Mouse (Mus musculus) ES-Bruce4 (cell line): Measurements from ENCODE around the gene Ift27. TPM values are rescaled to one million over a fixed set of nuclear protein-coding genes. Genes with fewer than 3 reads are reported as not detected.

ENCODE experiments used
- H3K27ac ChIP-seq: 2 replicates; pipeline ENCODE4 v1.5.1; 2012; ENCODE audit warnings: low read length, inconsistent platforms; ENCODE audit not compliant: insufficient read depth
- H3K27me3 ChIP-seq: 2 replicates; pipeline ENCODE4 v1.6.1; 2012; ENCODE audit warnings: mild to moderate bottlenecking, low read length, inconsistent platforms; ENCODE audit not compliant: control insufficient read depth, poor library complexity, insufficient read depth, severe bottlenecking
- H3K36me3 ChIP-seq: 2 replicates; pipeline ENCODE4 v1.6.1; 2012; ENCODE audit warnings: inconsistent platforms, mild to moderate bottlenecking, low read length, moderate library complexity; ENCODE audit not compliant: control insufficient read depth, poor library complexity, insufficient read depth, severe bottlenecking
- H3K4me1 ChIP-seq: one replicate; pipeline ENCODE4 v1.8.1; 2011; ENCODE audit warnings: low read length; ENCODE audit not compliant: control insufficient read depth, insufficient read depth
- H3K4me3 ChIP-seq: 2 replicates; pipeline ENCODE4 v1.5.1; 2011; ENCODE audit warnings: low read depth, mild to moderate bottlenecking, low read length
- H3K9ac ChIP-seq: 2 replicates; pipeline ENCODE4 v1.6.1; 2012; ENCODE audit warnings: low read depth, mild to moderate bottlenecking, inconsistent platforms; ENCODE audit not compliant: poor library complexity, severe bottlenecking
- H3K9me3 ChIP-seq: replicated peaks from 2 replicates; pipeline ENCODE4 v1.6.1; 2012; ENCODE audit warnings: mild to moderate bottlenecking, low read length, inconsistent platforms; ENCODE audit not compliant: control insufficient read depth, poor library complexity, insufficient read depth, severe bottlenecking
- CTCF ChIP-seq: IDR thresholded peaks from one replicate; pipeline ENCODE4 v1.8.1; 2011; ENCODE audit warnings: low read depth, low read length
- EP300 ChIP-seq: IDR thresholded peaks from 2 replicates; pipeline ENCODE4 v1.6.1; 2011; ENCODE audit warnings: low read depth, low read length; ENCODE audit not compliant: insufficient read depth
- POLR2A ChIP-seq: IDR thresholded peaks from one replicate; pipeline ENCODE4 v1.8.1; 2011; ENCODE audit warnings: low read length; ENCODE audit not compliant: insufficient read depth
- polyA plus RNA-seq: library from polyadenylated mRNA; stranded (reverse); fragments of >200 nt; gene quantifications from 2 replicates; pipeline ENCODE4 v1.2.4, GENCODE M21; 2011; ENCODE audit warnings: low read depth; ENCODE audit not compliant: missing spikeins, insufficient read depth, insufficient read length

The Ift27 gene
- polyA plus RNA-seq, 1 experiment: 19.8 TPM

- Histone ChIP-seq H3K27ac (no peak overlapping the region), H3K9ac (no peak overlapping the region), H3K9me3 (no peaks in the 10 kb centered on the region), H3K4me3 (no peak overlapping the region), H3K4me1 (no peaks in the 10 kb centered on the region), H3K36me3 (no peaks in the 10 kb centered on the region), H3K27me3 (no peaks in the 10 kb centered on the region)
- TF ChIP-seq EP300 (no peak), POLR2A (no peak), CTCF (no peak)
Measured at GRCm38 (mm10) chr15:78165292-78165691, 8.6 kb downstream of the Ift27 start.

GRCm38 (mm10) chr15:78164466-78164865 lies 9.4 kb downstream of the Ift27 start:
- TF ChIP-seq EP300 (no peak), POLR2A (no peak), CTCF (no peak)
- H3K36me3 ChIP-seq: no peaks in the 10 kb centered on the region
- no peak overlapping the region for H3K9ac ChIP-seq
- no peaks in the 10 kb centered on the region for H3K4me1 ChIP-seq
- H3K9me3 ChIP-seq: no peaks in the 10 kb centered on the region
- H3K27ac ChIP-seq: no peak overlapping the region
- H3K27me3 ChIP-seq: no peaks in the 10 kb centered on the region
- no peak overlapping the region for H3K4me3 ChIP-seq

- TF ChIP-seq POLR2A (no peak), EP300 (no peak), CTCF (no peak)
- H3K36me3 ChIP-seq: no peaks in the 10 kb centered on the region
- no peak overlapping the region for H3K4me3 ChIP-seq
- no peaks in the 10 kb centered on the region for H3K27me3 ChIP-seq
- no peaks in the 10 kb centered on the region for H3K4me1 ChIP-seq
- H3K9me3 ChIP-seq: no peaks in the 10 kb centered on the region
- no peak overlapping the region for H3K9ac ChIP-seq
- no peak overlapping the region for H3K27ac ChIP-seq
Measured at GRCm38 (mm10) chr15:78161946-78162345, 12.0 kb downstream of the Ift27 start.

GRCm38 (mm10) chr15:78158335-78158734 lies 15.6 kb downstream of the Ift27 start:
- no peak overlapping the region for H3K9ac ChIP-seq
- H3K27ac ChIP-seq: no peak overlapping the region
- no peaks in the 10 kb centered on the region for H3K27me3 ChIP-seq
- H3K36me3 ChIP-seq: no peaks in the 10 kb centered on the region
- H3K4me3 ChIP-seq: no peak overlapping the region
- no peak for TF ChIP-seq CTCF
- no peak for TF ChIP-seq EP300
- no peak for TF ChIP-seq POLR2A
- no peaks in the 10 kb centered on the region for H3K9me3 ChIP-seq
- H3K4me1 ChIP-seq: no peaks in the 10 kb centered on the region

GRCm38 (mm10) chr15:78157824-78158223 lies 16.1 kb downstream of the Ift27 start:
- Histone ChIP-seq H3K9ac (no peak overlapping the region), H3K27me3 (no peaks in the 10 kb centered on the region), H3K27ac (no peak overlapping the region), H3K9me3 (no peaks in the 10 kb centered on the region), H3K36me3 (no peaks in the 10 kb centered on the region), H3K4me1 (no peaks in the 10 kb centered on the region), H3K4me3 (no peak overlapping the region)
- TF ChIP-seq EP300: no peak
- TF ChIP-seq CTCF: no peak
- no peak for TF ChIP-seq POLR2A

GRCm38 (mm10) chr15:78157330-78157729 lies 16.6 kb downstream of the Ift27 start:
- H3K4me3 ChIP-seq: no peak overlapping the region

More at GRCm38 (mm10) chr15:78157330-78157729, 16.6 kb downstream of the Ift27 start:
- Histone ChIP-seq H3K9ac (no peak overlapping the region), H3K27ac (no peak overlapping the region), H3K4me1 (no peaks in the 10 kb centered on the region), H3K36me3 (no peaks in the 10 kb centered on the region), H3K9me3 (no peaks in the 10 kb centered on the region), H3K27me3 (no peaks in the 10 kb centered on the region)
- TF ChIP-seq POLR2A (no peak), EP300 (no peak), CTCF (no peak)
